Mouse (Mus musculus) ES-E14 (cell line): ENCODE results near the gene Plekhg5. TPM values are rescaled to one million over a fixed set of nuclear protein-coding genes. Genes with fewer than 3 reads are reported as not detected.
"Not testable (repeated sequence)": the region's sequence is repeated elsewhere in the genome, so short reads cannot be mapped to it uniquely, and the experiment has no call there.

Source experiments
- DNase-seq: peaks from one replicate; pipeline ENCODE4 v3.0.0-alpha.2; 2013; ENCODE audit warnings: low read depth, low spot score
- H3K27ac ChIP-seq: 2 replicates; pipeline ENCODE4 v1.5.1; 2012; ENCODE audit warnings: low read depth, mild to moderate bottlenecking, low read length, moderate library complexity, mixed read lengths; ENCODE audit not compliant: poor library complexity, insufficient read depth, severe bottlenecking
- H3K36me3 ChIP-seq: 2 replicates; pipeline ENCODE4 v1.6.1; 2012; ENCODE audit warnings: mild to moderate bottlenecking, low read length, moderate library complexity, mixed read lengths; ENCODE audit not compliant: control insufficient read depth, poor library complexity, insufficient read depth, severe bottlenecking
- H3K4me1 ChIP-seq, 2 experiments: fragments of 150-350 bp in 1 of 2; sonication (generic) in 1 of 2; 2 replicates each; pipeline ENCODE4 v1.6.1; 2012; ENCODE audit warnings: low read length in 2 of 2, mild to moderate bottlenecking in 1 of 2, mixed read lengths in 1 of 2; ENCODE audit not compliant: control insufficient read depth in 2 of 2, insufficient read depth in 2 of 2, poor library complexity in 1 of 2
- H3K4me3 ChIP-seq, 2 experiments: fragments of 150-350 bp in 1 of 2; sonication (generic) in 1 of 2; 2 replicates each; pipeline ENCODE4 v1.5.1; 2012; ENCODE audit warnings: low read length in 2 of 2, low read depth in 1 of 2, mild to moderate bottlenecking in 1 of 2, mixed read lengths in 1 of 2; ENCODE audit not compliant: insufficient read depth in 1 of 2, poor library complexity in 1 of 2, severe bottlenecking in 1 of 2
- H3K9ac ChIP-seq: 2 replicates; pipeline ENCODE4 v1.6.1; 2012; ENCODE audit warnings: low read depth, mild to moderate bottlenecking, low read length, mixed read lengths; ENCODE audit not compliant: poor library complexity, insufficient read depth, severe bottlenecking
- H3K9me3 ChIP-seq: fragments of 150-350 bp; sonication (generic); 2 replicates; pipeline ENCODE4 v1.6.1; 2012; ENCODE audit warnings: low read depth, mild to moderate bottlenecking, low read length; ENCODE audit not compliant: control insufficient read depth, insufficient read depth
- CHD2 ChIP-seq: IDR thresholded peaks from 2 replicates; pipeline ENCODE4 v1.6.1; 2014; ENCODE audit warnings: mild to moderate bottlenecking, low read depth, low read length, inconsistent platforms
- HCFC1 ChIP-seq: IDR thresholded peaks from 2 replicates; pipeline ENCODE4 v1.6.1; 2012; ENCODE audit warnings: low read length, inconsistent platforms, borderline replicate concordance; ENCODE audit not compliant: insufficient read depth
- MAFK ChIP-seq: IDR thresholded peaks from 2 replicates; pipeline ENCODE4 v1.6.1; 2014; ENCODE audit warnings: mild to moderate bottlenecking, low read depth, low read length, inconsistent platforms; ENCODE audit not compliant: insufficient read depth
- ZC3H11A ChIP-seq: IDR thresholded peaks from 2 replicates; pipeline ENCODE4 v1.6.1; 2012; ENCODE audit warnings: low read depth, mild to moderate bottlenecking, inconsistent platforms, low read length, borderline replicate concordance
- ZNF384 ChIP-seq: IDR thresholded peaks from 2 replicates; pipeline ENCODE4 v1.6.1; 2012; ENCODE audit warnings: low read depth, low read length, inconsistent platforms
- in situ Hi-C, 2 experiments: fragments of 600-800 bp; cut with MboI; formaldehyde crosslinking; loops; one replicate each; pipeline ENCODE4 v1.15.1; 2025; ENCODE audit warnings: low sequenced_read_pairs in 2 of 2, inconsistent platforms in 1 of 2; ENCODE audit not compliant: unreplicated experiment in 2 of 2
- total RNA-seq: library from RNA; depleted of rRNA; stranded (reverse); fragments of 300-350 nt; gene quantifications from 2 replicates; pipeline ENCODE4 v1.2.3, GENCODE M21; 2012

Plekhg5 gene
- total RNA-seq, 1 experiment: 37.3 TPM

DNA sequence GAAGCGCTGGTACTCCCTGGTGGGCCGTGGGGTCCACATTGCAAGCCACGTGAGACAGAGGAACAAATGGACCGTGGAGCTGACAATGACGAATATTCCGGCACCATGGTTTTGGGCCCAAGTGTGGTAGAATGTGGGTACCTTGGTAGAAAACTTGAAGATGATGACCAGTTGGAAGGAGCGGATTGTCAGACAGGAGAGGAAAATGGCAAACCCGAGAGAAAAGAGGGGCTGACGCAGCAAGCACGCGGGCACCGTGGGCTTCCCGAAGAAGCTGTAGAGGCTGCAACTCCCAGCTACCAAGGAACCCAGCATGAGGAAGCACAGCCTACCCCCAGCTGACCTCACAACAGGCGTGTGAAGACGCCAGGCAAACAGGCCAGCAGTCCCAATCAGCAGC lies 43.8 kb upstream of the Plekhg5 start:
- in situ Hi-C loops: no loop called here
- no peak overlapping the region for H3K27ac ChIP-seq
- peak overlapping the region; percentile 25; the same call in 1 of the 2 replicates for H3K9ac ChIP-seq
- peaks cover 19% of the 10 kb centered on the region; the same call in 1 of the 2 replicates for H3K36me3 ChIP-seq
- peaks cover 2 to 26% of the 10 kb centered on the region in 2 experiments; a peak in 2 of 4 replicates for H3K4me1 ChIP-seq
- DNase-seq: no peak
- H3K9me3 ChIP-seq: no peaks in the 10 kb centered on the region
- no peak for TF ChIP-seq HCFC1
- peak overlapping the region; percentile 57 to 82; a peak in 3 of 4 replicates for H3K4me3 ChIP-seq

- H3K9ac ChIP-seq: no peak overlapping the region
- in situ Hi-C loops: no loop called here
- H3K27ac ChIP-seq: no peak overlapping the region
- no peak for DNase-seq
- peaks cover 18% of the 10 kb centered on the region; the same call in 1 of the 2 replicates for H3K36me3 ChIP-seq
- H3K4me3 ChIP-seq: no peak overlapping the region
- no peak for TF ChIP-seq CHD2
- no peak for TF ChIP-seq ZC3H11A
- no peak for TF ChIP-seq ZNF384
- no peak for TF ChIP-seq HCFC1
- TF ChIP-seq MAFK: no peak
- no peaks in the 10 kb centered on the region for H3K9me3 ChIP-seq
- H3K4me1 ChIP-seq: peaks cover 2 to 26% of the 10 kb centered on the region in 2 experiments; a peak in 2 of 4 replicates
These were observed 43.2 kb upstream of the Plekhg5 start for GRCm38 (mm10) chr4:152029087-152029486.

DNA sequence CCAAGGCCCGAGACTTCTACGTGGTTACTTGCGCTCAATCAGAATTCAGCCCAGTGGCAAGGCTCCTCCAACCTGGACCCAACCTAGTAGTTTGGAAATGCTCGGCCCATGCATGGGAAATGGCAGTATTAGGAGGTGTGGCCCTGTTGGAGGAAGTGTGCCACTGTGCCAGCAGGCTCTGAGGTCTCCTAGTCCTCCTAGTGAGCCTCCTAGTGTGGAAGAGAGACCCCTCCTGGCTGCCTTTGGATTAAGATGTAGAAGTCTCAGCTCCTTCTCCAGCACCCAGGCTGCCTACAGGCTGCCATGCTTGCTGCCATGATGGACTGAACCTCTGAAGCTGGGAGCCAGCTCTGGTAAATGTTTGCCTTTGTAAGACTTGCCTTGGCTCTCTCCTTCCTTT lies 42.3 kb upstream of the Plekhg5 start:
- Histone ChIP-seq H3K9me3 (no peaks in the 10 kb centered on the region), H3K4me3 (no peak overlapping the region), H3K9ac (no peak overlapping the region), H3K4me1 (peaks cover 2 to 26% of the 10 kb centered on the region in 2 experiments; a peak in 2 of 4 replicates), H3K36me3 (peaks cover 15% of the 10 kb centered on the region; the same call in 1 of the 2 replicates), H3K27ac (no peak overlapping the region)
- in situ Hi-C loops: no loop called here
- no peak for TF ChIP-seq CHD2
- TF ChIP-seq ZNF384: no peak
- no peak for TF ChIP-seq ZC3H11A
- TF ChIP-seq MAFK: no peak
- no peak for TF ChIP-seq HCFC1
- no peak for DNase-seq

DNA sequence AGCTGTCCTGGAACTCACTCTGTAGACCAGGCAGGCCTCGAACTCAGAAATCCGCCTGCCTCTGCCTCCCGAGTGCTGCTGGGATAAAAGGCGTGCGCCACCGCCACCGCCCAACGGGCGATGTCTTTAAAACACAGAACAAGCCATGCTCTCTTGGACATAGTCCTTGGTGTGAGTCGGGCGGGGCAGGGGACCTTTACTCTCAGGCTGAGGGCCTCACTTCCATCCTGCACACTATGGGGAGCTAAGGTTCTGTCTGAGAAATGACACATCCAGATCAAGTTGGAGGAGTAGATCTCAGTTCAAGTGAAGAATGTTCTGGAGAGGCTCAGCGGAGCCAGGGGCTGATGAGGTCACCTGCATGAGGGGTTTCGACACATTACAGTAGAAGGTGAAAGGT lies 39.4 kb upstream of the Plekhg5 start:
- H3K4me3 ChIP-seq: no peak overlapping the region
- peaks cover 2 to 20% of the 10 kb centered on the region in 2 experiments; a peak in 1 of 4 replicates for H3K4me1 ChIP-seq
- no peak overlapping the region for H3K9ac ChIP-seq
- in situ Hi-C loops: no loop called here
- H3K9me3 ChIP-seq: no peaks in the 10 kb centered on the region
- H3K36me3 ChIP-seq: peaks cover 2% of the 10 kb centered on the region; the same call in 1 of the 2 replicates
- no peak for DNase-seq
- TF ChIP-seq ZNF384 (no peak), HCFC1 (no peak), CHD2 (no peak), MAFK (no peak), ZC3H11A (no peak)
- H3K27ac ChIP-seq: no peak overlapping the region

DNA sequence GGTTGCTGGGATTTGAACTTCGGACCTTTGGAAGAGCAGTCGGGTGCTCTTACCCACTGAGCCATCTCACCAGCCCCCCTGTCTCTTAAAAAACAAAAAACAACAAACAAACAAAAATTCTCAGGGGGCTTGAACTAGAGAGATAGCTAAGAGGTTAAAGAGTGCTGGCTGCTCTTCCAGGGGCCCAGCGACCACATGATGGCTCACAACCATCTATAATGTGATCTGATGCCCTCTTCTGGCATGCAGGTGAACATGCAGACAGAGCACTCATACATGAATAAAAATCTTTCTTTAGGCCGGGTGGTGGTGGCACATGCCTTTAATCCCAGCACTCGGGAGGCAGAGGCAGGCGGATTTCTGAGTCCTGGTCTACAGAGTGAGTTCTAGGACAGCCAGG lies 35.8 kb upstream of the Plekhg5 start:
- DNase-seq, H3K27ac ChIP-seq, in situ Hi-C loops, H3K4me3 ChIP-seq, H3K9ac ChIP-seq, H3K9me3 ChIP-seq, H3K36me3 ChIP-seq: not testable (repeated sequence)
- peaks cover 2 to 26% of the 10 kb centered on the region in 2 experiments; a peak in 1 of 4 replicates for H3K4me1 ChIP-seq
